Mouse (Mus musculus) lung, postnatal 0 days (tissue): ENCODE data around the gene Cacna1d.

Experiments
- CTCF ChIP-seq: IDR thresholded peaks from 2 replicates; pipeline ENCODE4 v1.5.1; 2016; ENCODE audit warnings: antibody characterized with exemption, mild to moderate bottlenecking
- EP300 ChIP-seq: IDR thresholded peaks from 2 replicates; pipeline ENCODE4 v1.6.1; 2016; ENCODE audit warnings: antibody characterized with exemption, mild to moderate bottlenecking, control low read depth

GRCm38 (mm10) chr14:30270350-30270749, 220.9 kb downstream of the Cacna1d start:
- TF ChIP-seq CTCF (no peak), EP300 (no peak)
